Mouse (Mus musculus): ENCODE measurements at regions not wholly inside any gene's neighbourhood (a gene's known extent, or its start where the extent isn't known, plus 50 kb on each side); places are given as distances from the start of the nearest gene placed in this dataset.

DNA sequence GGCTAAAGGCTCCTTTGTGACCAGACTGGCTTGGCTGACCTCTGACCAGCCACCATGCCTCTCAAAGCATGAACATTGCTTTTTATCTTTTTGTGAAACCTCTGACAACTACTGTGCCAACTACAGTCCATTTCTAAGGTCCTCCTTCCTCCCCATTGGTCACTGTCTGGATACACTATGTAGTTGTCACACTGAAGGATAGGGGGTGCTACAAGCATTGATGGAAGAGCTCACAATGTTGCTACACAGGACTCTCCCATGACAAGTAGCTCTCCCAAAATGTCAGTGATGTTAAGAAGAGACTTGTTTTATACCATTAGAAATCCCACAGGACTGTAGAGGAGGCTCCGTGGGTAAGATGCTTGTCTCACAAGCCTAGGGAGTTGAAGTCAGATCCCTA, 389.0 kb upstream of the Spred2 start:
- 79% methylated on average over 1 of the region's 1 CpGs for WGBS
- no peaks in the 10 kb centered on the region for H3K4me1 ChIP-seq (ENCODE audit: control insufficient read depth, insufficient read depth, low read length)
- no peak overlapping the region for H3K4me3 ChIP-seq (replicated peaks; ENCODE audit: control insufficient read depth, low read depth, low read length)
- no peak for TF ChIP-seq POLR2A (IDR thresholded peaks at IDR 0.05; ENCODE audit: borderline replicate concordance, control insufficient read depth, low read depth, low read length)
- TF ChIP-seq CTCF (IDR thresholded peaks at IDR 0.05; ENCODE audit: control insufficient read depth, insufficient read depth, low read length), result no peak
- H3K27ac ChIP-seq (ENCODE audit: control insufficient read depth, insufficient read depth, low read depth, low read length, poor library complexity), result no peak overlapping the region

DNA sequence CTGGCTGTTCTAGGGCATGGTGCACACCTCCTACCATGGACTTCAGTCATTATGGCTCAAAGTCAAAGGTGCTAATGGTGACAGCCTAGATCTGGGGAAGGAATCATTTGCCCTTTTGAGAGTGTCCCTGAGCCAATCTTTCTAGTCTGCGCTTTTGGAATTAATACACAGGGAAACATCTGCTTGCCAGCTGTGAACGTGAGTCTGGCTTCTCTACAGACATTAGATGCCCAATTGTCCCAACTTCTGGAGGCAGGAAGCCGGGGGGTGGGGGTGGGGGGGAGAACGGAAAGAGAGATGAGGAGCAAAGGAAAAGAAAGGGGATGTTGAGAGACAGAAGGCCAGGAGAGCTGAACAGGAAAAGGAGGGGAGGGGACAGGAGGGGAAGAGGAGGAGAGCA, 377.9 kb upstream of the Spred2 start:
- H3K27ac ChIP-seq (ENCODE audit: control insufficient read depth, insufficient read depth, low read depth, low read length, poor library complexity), result no peak overlapping the region
- H3K4me3 ChIP-seq (replicated peaks; ENCODE audit: control insufficient read depth, low read depth, low read length), result no peak overlapping the region
- WGBS, result 47% methylated on average over 4 of the region's 4 CpGs
- H3K4me1 ChIP-seq (ENCODE audit: control insufficient read depth, insufficient read depth, low read length), result no peaks in the 10 kb centered on the region
- TF ChIP-seq POLR2A (IDR thresholded peaks at IDR 0.05; ENCODE audit: borderline replicate concordance, control insufficient read depth, low read depth, low read length) (no peak), CTCF (IDR thresholded peaks at IDR 0.05; ENCODE audit: control insufficient read depth, insufficient read depth, low read length) (no peak)

DNA sequence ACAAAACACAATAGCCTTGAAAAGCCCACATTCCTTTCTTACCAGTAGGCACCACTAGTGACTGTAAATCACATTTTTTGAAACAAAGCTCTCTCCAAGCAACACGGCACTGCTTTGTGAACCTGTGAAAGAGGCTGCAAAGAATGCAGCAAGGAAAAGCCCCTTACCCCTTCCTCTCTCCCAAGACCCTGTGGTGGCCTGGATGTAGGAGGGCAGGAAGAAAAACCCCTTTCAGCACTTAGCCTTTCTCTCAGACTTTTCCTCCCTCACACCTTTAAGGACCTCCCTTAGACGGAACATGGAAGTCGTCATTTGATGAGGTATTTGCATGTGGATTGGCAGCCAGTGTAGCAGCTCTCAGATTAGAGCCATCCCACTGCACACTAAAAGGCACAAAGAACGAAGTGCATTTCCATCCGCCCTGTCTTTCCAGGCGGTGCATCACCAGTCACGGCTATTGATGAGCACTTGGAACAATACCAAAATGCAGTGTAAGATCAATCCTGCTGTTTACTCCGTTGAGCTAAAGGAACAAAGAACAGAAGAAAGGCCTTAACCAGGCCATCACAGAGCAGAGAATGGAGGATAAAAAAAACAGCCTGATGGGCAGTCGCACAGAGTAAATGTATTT, 369.7 kb upstream of the Spred2 start:
- TF ChIP-seq CTCF (IDR thresholded peaks at IDR 0.05; ENCODE audit: control insufficient read depth, insufficient read depth, low read length), result no peak
- TF ChIP-seq POLR2A (IDR thresholded peaks at IDR 0.05; ENCODE audit: borderline replicate concordance, control insufficient read depth, low read depth, low read length), result no peak
- no peak overlapping the region for H3K27ac ChIP-seq (ENCODE audit: control insufficient read depth, insufficient read depth, low read depth, low read length, poor library complexity)
- WGBS, result 86% methylated on average over 9 of the region's 9 CpGs
- no peaks in the 10 kb centered on the region; the same call in 1 of the 2 replicates for H3K4me1 ChIP-seq (ENCODE audit: control insufficient read depth, insufficient read depth, low read length)
- no peak overlapping the region for H3K4me3 ChIP-seq (replicated peaks; ENCODE audit: control insufficient read depth, low read depth, low read length)

DNA sequence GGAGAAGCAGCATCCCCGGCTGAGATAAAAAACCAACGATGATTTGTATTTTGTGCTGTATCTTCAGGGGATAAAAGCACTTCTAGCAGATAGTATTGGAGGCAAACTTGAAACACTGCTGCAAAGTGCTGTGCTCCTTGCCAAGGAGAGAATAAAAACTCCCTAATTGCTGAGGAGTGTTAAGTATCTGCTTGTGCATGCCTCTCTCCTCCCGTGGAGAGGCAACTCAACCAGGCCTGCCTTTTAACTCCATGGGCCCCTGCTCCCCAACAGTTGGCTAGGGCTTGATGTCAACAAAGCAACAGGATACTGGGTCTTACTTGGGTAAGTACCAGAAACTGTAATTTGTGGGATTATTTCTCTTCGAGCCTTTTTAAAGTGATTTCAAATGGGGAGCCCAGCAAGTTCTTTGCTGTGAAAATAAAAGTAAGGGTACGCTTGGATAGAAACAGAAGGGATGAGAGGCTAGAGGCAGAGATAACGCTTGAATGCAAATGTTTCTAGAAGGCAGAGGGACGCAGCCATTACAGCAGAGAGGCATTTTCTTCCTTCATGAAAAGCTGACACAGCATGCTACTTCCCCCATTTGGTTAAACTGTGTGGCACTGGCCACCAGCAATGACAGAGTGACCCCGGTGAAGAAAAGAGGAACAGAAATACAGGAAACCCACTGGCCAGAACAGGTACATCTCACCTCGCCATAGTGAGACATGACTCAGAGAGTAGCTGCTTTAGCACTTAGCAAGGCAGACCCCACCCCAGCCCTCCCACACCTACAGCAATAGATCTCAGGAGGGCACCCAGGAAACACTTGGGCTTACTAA, 369.0 kb upstream of the Spred2 start:
- H3K27ac ChIP-seq (ENCODE audit: control insufficient read depth, insufficient read depth, low read depth, low read length, poor library complexity), result no peak overlapping the region

DNA sequence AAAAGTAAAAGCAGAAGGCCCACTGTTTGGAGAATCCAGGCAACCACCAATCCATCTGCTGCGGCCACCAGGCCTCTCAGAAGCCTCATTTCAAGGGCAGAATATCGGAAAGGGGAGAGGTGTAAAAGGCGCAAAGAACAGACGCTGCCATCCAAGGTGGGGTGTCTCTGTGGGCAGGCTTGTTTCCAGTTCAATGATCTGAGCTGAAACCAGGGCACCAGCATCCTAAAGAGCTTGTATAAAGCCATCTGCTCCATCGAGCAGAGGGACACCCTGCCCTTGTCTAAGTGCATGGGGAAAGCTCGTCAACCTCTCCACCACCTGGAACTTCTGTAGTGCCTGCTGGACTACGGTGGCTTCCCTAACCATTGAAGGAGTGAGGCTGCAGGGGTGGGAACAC, 363.7 kb upstream of the Spred2 start:
- Histone ChIP-seq H3K4me1 (ENCODE audit: control insufficient read depth, insufficient read depth, low read length) (no peaks in the 10 kb centered on the region; the same call in 1 of the 2 replicates), H3K4me3 (replicated peaks; ENCODE audit: control insufficient read depth, low read depth, low read length) (no peak overlapping the region), H3K27ac (ENCODE audit: control insufficient read depth, insufficient read depth, low read depth, low read length, poor library complexity) (no peak overlapping the region)
- TF ChIP-seq CTCF (IDR thresholded peaks at IDR 0.05; ENCODE audit: control insufficient read depth, insufficient read depth, low read length), result no peak
- no peak for TF ChIP-seq POLR2A (IDR thresholded peaks at IDR 0.05; ENCODE audit: borderline replicate concordance, control insufficient read depth, low read depth, low read length)
- 87% methylated on average over 7 of the region's 7 CpGs for WGBS

More for the DNA sequence above, 369.0 kb upstream of the Spred2 start:
- Histone ChIP-seq H3K4me3 (replicated peaks; ENCODE audit: control insufficient read depth, low read depth, low read length) (no peak overlapping the region), H3K4me1 (ENCODE audit: control insufficient read depth, insufficient read depth, low read length) (no peaks in the 10 kb centered on the region; the same call in 1 of the 2 replicates)
- TF ChIP-seq CTCF (IDR thresholded peaks at IDR 0.05; ENCODE audit: control insufficient read depth, insufficient read depth, low read length), result no peak
- no peak for TF ChIP-seq POLR2A (IDR thresholded peaks at IDR 0.05; ENCODE audit: borderline replicate concordance, control insufficient read depth, low read depth, low read length)
- 45% methylated on average over 9 of the region's 9 CpGs for WGBS

DNA sequence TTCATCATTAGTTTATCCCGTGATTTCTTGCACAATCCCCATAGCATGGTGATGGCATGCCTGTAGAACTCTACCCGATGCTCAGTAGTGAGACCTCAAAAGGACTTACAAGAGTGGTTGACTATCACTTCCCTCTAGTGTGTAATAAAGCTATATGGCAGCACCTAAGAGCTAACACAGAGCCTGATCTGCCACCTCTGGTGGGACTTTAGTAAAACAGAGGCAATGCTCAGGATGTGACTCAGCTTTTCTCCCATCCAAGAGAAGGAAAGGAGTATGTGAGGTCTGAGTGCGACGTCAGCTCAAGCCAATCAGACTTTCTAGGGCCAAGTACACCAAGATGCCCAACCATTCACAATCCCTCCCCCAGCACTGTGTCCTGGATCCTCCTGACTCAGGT, 361.5 kb upstream of the Spred2 start:
- WGBS, result 48% methylated on average over 4 of the region's 4 CpGs
- TF ChIP-seq POLR2A (IDR thresholded peaks at IDR 0.05; ENCODE audit: borderline replicate concordance, control insufficient read depth, low read depth, low read length) (no peak), CTCF (IDR thresholded peaks at IDR 0.05; ENCODE audit: control insufficient read depth, insufficient read depth, low read length) (no peak)
- no peak overlapping the region for H3K27ac ChIP-seq (ENCODE audit: control insufficient read depth, insufficient read depth, low read depth, low read length, poor library complexity)

DNA sequence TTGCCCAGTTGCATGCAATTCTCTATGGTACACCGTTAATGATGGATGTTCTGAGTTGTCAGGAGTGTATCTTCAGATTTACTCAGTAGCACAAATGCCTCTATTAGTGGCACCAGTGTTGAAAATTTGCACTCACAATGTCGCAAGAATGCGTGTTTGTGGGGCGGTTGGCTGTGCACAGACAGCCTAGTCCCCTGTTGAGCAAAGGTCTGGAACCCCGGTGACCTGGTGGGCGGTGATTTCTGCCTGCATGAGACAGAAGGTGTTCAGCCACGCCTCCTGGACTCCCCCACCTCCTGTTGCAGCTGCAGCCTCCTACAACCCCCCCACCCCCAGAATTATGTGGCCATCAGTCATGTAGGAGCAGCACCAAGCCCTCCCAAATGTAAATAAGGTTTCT, 338.9 kb upstream of the Spred2 start:
- no peaks in the 10 kb centered on the region for H3K4me1 ChIP-seq (ENCODE audit: control insufficient read depth, insufficient read depth, low read length)
- no peak overlapping the region for H3K4me3 ChIP-seq (replicated peaks; ENCODE audit: control insufficient read depth, low read depth, low read length)
- WGBS, result 83% methylated on average over 7 of the region's 7 CpGs
- TF ChIP-seq POLR2A (IDR thresholded peaks at IDR 0.05; ENCODE audit: borderline replicate concordance, control insufficient read depth, low read depth, low read length) (no peak), CTCF (IDR thresholded peaks at IDR 0.05; ENCODE audit: control insufficient read depth, insufficient read depth, low read length) (no peak)
- no peak overlapping the region for H3K27ac ChIP-seq (ENCODE audit: control insufficient read depth, insufficient read depth, low read depth, low read length, poor library complexity)

More for the DNA sequence above, 361.5 kb upstream of the Spred2 start:
- H3K4me3 ChIP-seq (replicated peaks; ENCODE audit: control insufficient read depth, low read depth, low read length), result no peak overlapping the region
- no peaks in the 10 kb centered on the region; the same call in 1 of the 2 replicates for H3K4me1 ChIP-seq (ENCODE audit: control insufficient read depth, insufficient read depth, low read length)

DNA sequence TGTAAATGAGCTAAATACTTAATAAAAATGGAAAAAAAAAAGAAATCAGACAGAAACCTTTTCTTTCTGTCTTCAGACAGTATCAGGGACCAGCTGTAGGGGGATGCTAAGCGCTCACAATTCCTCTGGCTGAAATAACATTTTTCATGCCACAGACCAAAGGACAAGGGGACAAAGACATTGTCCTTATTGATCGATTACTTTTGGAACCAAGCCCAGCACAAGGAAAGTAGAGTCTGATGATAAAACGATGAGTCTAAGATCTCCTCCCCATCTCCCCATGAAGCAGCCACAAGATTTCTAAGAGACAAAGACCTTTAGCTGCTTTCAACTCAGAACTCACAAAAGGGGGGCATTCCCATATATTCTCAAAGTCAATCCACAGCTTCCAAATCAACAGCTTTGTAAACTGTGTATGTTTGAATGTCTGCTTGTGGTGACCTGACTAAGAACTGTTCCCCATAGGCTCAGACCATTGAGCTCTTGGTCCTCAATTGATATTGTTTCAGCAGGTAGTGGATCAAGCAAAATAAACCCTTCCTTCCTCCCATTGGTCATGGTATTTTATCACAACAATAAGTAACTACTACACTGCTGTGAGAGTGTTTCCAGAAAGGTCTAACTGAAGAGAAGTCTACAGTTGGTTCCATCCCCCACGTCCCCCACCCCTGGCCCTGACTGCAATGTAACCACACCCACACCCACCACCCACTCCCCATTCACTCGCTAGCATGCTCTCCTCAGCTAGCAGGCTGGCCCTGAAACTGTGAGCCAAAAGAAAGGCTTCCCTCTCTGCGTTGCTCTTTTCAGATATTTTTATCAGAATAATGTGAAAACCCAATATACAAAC, 331.4 kb upstream of the Spred2 start:
- TF ChIP-seq POLR2A (IDR thresholded peaks at IDR 0.05; ENCODE audit: borderline replicate concordance, control insufficient read depth, low read depth, low read length), result no peak
- TF ChIP-seq CTCF (IDR thresholded peaks at IDR 0.05; ENCODE audit: control insufficient read depth, insufficient read depth, low read length), result no peak
- H3K4me1 ChIP-seq (ENCODE audit: control insufficient read depth, insufficient read depth, low read length), result no peaks in the 10 kb centered on the region
- no peak overlapping the region for H3K4me3 ChIP-seq (replicated peaks; ENCODE audit: control insufficient read depth, low read depth, low read length)
- no peak overlapping the region for H3K27ac ChIP-seq (ENCODE audit: control insufficient read depth, insufficient read depth, low read depth, low read length, poor library complexity)
- 82% methylated on average over 6 of the region's 6 CpGs for WGBS
